Mouse (Mus musculus) stomach, embryonic 14.5 days (tissue): ENCODE measurements around the gene Alox8. TPM values are rescaled to one million over a fixed set of nuclear protein-coding genes. Genes with fewer than 3 reads are reported as not detected.

Source experiments
- ATAC-seq: fragments of 200-750 bp; cut with Nextera tagmentation; 2 replicates; pipeline ENCODE4 v1.8.0; 2017; ENCODE audit warnings: low read depth, moderate TSS enrichment; ENCODE audit not compliant: insufficient number of reproducible peaks, insufficient read depth, low FRiP score
- H3K27ac ChIP-seq: fragments of 300-500 bp; sonication (generic); 2 replicates; pipeline ENCODE4 v1.5.1; 2014; ENCODE audit warnings: mild to moderate bottlenecking, low read length, moderate library complexity, mixed read lengths
- H3K27me3 ChIP-seq: fragments of 300-500 bp; sonication (generic); 2 replicates; pipeline ENCODE4 v1.6.1; 2014; ENCODE audit warnings: low read length, control low read depth, mixed read lengths; ENCODE audit not compliant: control insufficient read depth, insufficient read depth
- H3K36me3 ChIP-seq: fragments of 300-500 bp; sonication (generic); 2 replicates; pipeline ENCODE4 v1.6.1; 2014; ENCODE audit warnings: mild to moderate bottlenecking, control low read depth, low read length, moderate library complexity, mixed read lengths; ENCODE audit not compliant: control insufficient read depth, insufficient read depth
- H3K4me1 ChIP-seq: fragments of 300-500 bp; sonication (generic); 2 replicates; pipeline ENCODE4 v1.6.1; 2014; ENCODE audit warnings: low read length, control low read depth, mixed read lengths; ENCODE audit not compliant: control insufficient read depth, insufficient read depth
- H3K4me2 ChIP-seq: fragments of 300-500 bp; sonication (generic); replicated peaks from 2 replicates; pipeline ENCODE4 v1.6.1; 2014; ENCODE audit warnings: low read depth, low read length, control low read depth
- H3K4me3 ChIP-seq: fragments of 300-500 bp; sonication (generic); 2 replicates; pipeline ENCODE4 v1.5.1; 2014; ENCODE audit warnings: low read depth, low read length, control low read depth
- H3K9ac ChIP-seq: fragments of 300-500 bp; sonication (generic); replicated peaks from 2 replicates; pipeline ENCODE4 v1.6.1; 2014; ENCODE audit warnings: low read depth, mild to moderate bottlenecking, control low read depth, low read length, moderate library complexity, mixed read lengths
- H3K9me3 ChIP-seq: fragments of 300-500 bp; sonication (generic); 2 replicates; pipeline ENCODE4 v1.6.1; 2016; ENCODE audit warnings: low read depth, low read length, control low read depth; ENCODE audit not compliant: control insufficient read depth
- WGBS: fragments of 180-500 bp; shearing (Covaris S2); extraction: QIAGEN DNeasy Blood & Tissue Kit; methylation state at CpG from one replicate; pipeline ENCODE4 v1.1.7; 2014; 5-methylcytosine and 5-hydroxymethylcytosine counted together
- polyA plus RNA-seq: library from polyadenylated mRNA; unstranded; fragments of >200 nt; fragmentation: Nextera tagmentation; extraction: Ambion mirVana; gene quantifications from 2 replicates; pipeline ENCODE4 v1.2.1, GENCODE M21; 2014

Gene Alox8
- polyA plus RNA-seq, 1 experiment from 2014 or later, result not detected

DNA sequence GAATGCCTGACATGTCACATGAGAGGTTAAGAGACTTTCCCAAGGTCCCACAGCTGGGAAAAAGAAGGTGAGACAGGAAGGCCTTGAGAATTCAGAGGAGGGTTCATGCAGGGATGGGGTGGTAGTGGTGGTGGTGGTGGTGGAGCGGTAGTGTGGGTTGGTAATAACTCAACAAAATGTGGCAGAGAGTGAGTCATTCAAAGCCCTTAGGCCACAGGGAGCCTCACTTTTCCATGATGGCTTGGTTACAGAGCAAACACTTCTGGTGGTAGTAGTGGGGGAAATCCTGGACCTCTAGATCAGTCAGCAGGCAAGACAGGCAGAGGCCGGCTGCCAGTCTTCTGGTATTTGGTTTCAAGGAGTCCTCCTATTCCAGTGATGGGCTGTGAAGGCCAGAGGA lies 25.0 kb downstream of the Alox8 start:
- WGBS, result 85% methylated on average over 2 of the region's 2 CpGs
- no peak overlapping the region for H3K4me3 ChIP-seq

GRCm38 (mm10) chr11:69171626-69172025 lies 26.0 kb downstream of the Alox8 start:
- no peak for ATAC-seq

More for the DNA sequence above, 25.0 kb downstream of the Alox8 start:
- Histone ChIP-seq H3K4me1 (no peaks in the 10 kb centered on the region), H3K4me2 (no peak overlapping the region), H3K36me3 (no peaks in the 10 kb centered on the region), H3K9ac (no peak overlapping the region), H3K27ac (no peak overlapping the region), H3K27me3 (no peaks in the 10 kb centered on the region), H3K9me3 (no peaks in the 10 kb centered on the region)
- no peak for ATAC-seq

GRCm38 (mm10) chr11:69169313-69169712 lies 28.3 kb downstream of the Alox8 start:
- 74% methylated on average over 12 of the region's 12 CpGs for WGBS
- Histone ChIP-seq H3K4me3 (no peak overlapping the region), H3K9ac (no peak overlapping the region), H3K27me3 (no peaks in the 10 kb centered on the region), H3K4me2 (no peak overlapping the region), H3K36me3 (no peaks in the 10 kb centered on the region), H3K4me1 (no peaks in the 10 kb centered on the region), H3K9me3 (no peaks in the 10 kb centered on the region), H3K27ac (no peak overlapping the region)
- no peak for ATAC-seq

More at GRCm38 (mm10) chr11:69171626-69172025, 26.0 kb downstream of the Alox8 start:
- Histone ChIP-seq H3K4me3 (no peak overlapping the region), H3K4me2 (no peak overlapping the region), H3K9me3 (no peaks in the 10 kb centered on the region), H3K27me3 (no peaks in the 10 kb centered on the region), H3K27ac (no peak overlapping the region), H3K9ac (no peak overlapping the region), H3K4me1 (no peaks in the 10 kb centered on the region), H3K36me3 (no peaks in the 10 kb centered on the region)
- WGBS, result 33% methylated on average over 7 of the region's 7 CpGs

- Histone ChIP-seq H3K27ac (no peak within 1 kb of the TSS), H3K4me1 (0 out of 2 replicates have a peak, but pooled peaks cover 7% of the 10 kb centered on the region), H3K4me3 (no peak within 1 kb of the TSS), H3K27me3 (0 out of 2 replicates have a peak, but pooled peaks cover 8% of the 10 kb centered on the region), H3K9me3 (no peaks in the 10 kb centered on the region), H3K4me2 (peak within 1 kb of the TSS; percentile 17), H3K9ac (no peak within 1 kb of the TSS), H3K36me3 (no peaks in the 10 kb centered on the region)
- ATAC-seq, result no peak; the same call in 1 of the 2 replicates
- WGBS, result 1% methylated on average over 17 of the region's 18 CpGs
These were observed 40.8 kb downstream of the Alox8 start, which contains the start of gene Alox12b for GRCm38 (mm10) chr11:69156800-69157199. Alox12b (plus strand) TSS chr11:69156989.

- Histone ChIP-seq H3K36me3 (no peaks in the 10 kb centered on the region), H3K9ac (no peak overlapping the region), H3K27ac (no peak overlapping the region), H3K4me1 (0 out of 2 replicates have a peak, but pooled peaks cover 7% of the 10 kb centered on the region), H3K9me3 (no peaks in the 10 kb centered on the region), H3K27me3 (0 out of 2 replicates have a peak, but pooled peaks cover 8% of the 10 kb centered on the region), H3K4me3 (no peak overlapping the region), H3K4me2 (no peak overlapping the region)
- ATAC-seq, result no peak
- 50% methylated on average over 1 of the region's 1 CpGs for WGBS
These were observed 42.3 kb downstream of the Alox8 start for GRCm38 (mm10) chr11:69155351-69155750.

- H3K4me3 ChIP-seq, result no peak overlapping the region
- H3K9ac ChIP-seq, result no peak overlapping the region
- H3K9me3 ChIP-seq, result no peaks in the 10 kb centered on the region
- 0 out of 2 replicates have a peak, but pooled peaks cover 8% of the 10 kb centered on the region for H3K27me3 ChIP-seq
- no peak for ATAC-seq
- 0 out of 2 replicates have a peak, but pooled peaks cover 7% of the 10 kb centered on the region for H3K4me1 ChIP-seq
- H3K27ac ChIP-seq, result no peak overlapping the region
- H3K36me3 ChIP-seq, result no peaks in the 10 kb centered on the region
- no peak overlapping the region for H3K4me2 ChIP-seq
- WGBS, result 83% methylated on average over 8 of the region's 8 CpGs
These were observed 43.8 kb downstream of the Alox8 start for GRCm38 (mm10) chr11:69153831-69154230.

DNA sequence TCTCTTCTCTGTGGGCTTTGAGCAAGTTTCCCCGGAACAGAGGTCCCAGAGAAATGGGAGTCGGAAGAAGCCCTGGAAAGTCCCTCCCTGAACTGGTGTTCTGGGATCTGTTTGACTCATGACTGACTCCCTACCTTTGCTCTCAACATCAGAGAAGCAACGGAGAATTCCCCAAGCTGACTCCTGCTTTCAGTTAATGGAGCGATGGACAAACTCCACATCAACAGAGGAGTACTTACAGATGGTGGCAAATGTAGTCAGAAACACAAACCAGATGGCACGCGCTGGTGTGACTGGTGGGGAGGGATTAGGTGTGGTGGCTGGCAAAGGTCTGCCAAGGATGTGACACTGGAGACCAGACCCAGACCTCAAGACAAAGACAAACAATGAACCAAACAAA lies 46.6 kb downstream of the Alox8 start:
- Histone ChIP-seq H3K4me1 (no peaks in the 10 kb centered on the region), H3K27me3 (no peaks in the 10 kb centered on the region), H3K9me3 (no peaks in the 10 kb centered on the region), H3K4me2 (peak overlapping the region; percentile 40), H3K4me3 (peak overlapping the region; percentile 17; the same call in 1 of the 2 replicates), H3K9ac (no peak overlapping the region), H3K27ac (no peak overlapping the region), H3K36me3 (no peaks in the 10 kb centered on the region)
- ATAC-seq, result no peak
- 58% methylated on average over 6 of the region's 6 CpGs for WGBS

DNA sequence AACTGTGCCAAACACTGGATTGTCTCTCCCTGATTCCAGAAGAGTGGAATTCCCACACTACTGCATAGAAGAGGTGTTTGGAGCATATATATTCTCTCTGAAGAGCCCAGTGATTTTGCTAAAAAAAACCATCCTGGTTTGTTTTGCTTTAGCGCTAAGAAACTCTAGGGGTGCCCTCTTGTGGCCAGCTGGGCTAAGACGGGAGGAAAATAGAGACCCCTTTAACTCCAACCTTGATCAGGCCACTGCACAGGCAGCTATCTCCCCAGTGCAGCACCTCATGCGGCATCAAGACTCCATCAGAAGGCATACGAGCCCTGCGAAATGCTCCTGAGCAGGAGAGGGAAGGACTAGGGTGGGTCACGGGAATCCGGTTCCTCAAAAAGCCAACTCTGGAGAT lies 47.2 kb downstream of the Alox8 start:
- H3K36me3 ChIP-seq, result no peaks in the 10 kb centered on the region
- peak overlapping the region; percentile 17 for H3K4me3 ChIP-seq
- H3K4me2 ChIP-seq, result peak overlapping the region; percentile 40
- H3K27me3 ChIP-seq, result no peaks in the 10 kb centered on the region
- no peaks in the 10 kb centered on the region for H3K4me1 ChIP-seq
- 2% methylated on average over 7 of the region's 7 CpGs for WGBS
- H3K27ac ChIP-seq, result no peak overlapping the region
- H3K9ac ChIP-seq, result no peak overlapping the region
- H3K9me3 ChIP-seq, result no peaks in the 10 kb centered on the region
- no peak for ATAC-seq

DNA sequence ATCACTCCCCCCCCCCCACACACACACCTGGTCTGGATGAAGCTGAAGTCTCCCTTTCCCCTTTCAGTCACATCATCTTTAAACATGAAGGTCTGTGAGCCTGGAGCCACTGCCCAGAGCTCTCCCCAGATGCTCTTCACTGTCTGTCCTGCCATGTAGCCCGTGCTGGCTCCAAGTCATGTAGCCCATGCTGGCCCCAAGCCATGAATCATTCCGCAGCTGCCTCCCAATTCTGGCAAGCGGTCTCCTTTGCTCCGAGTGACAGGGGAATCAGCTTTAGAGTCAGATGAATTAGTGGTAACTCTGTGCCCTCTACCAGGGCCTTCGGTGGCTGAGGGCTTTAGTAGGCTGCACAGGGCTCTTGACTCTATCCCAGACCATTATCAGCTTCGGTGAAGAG lies 47.9 kb downstream of the Alox8 start:
- H3K4me1 ChIP-seq, result no peaks in the 10 kb centered on the region
- no peak for ATAC-seq
- H3K27ac ChIP-seq, result no peak overlapping the region
- H3K9me3 ChIP-seq, result no peaks in the 10 kb centered on the region
- H3K4me3 ChIP-seq, result no peak overlapping the region
- no peaks in the 10 kb centered on the region for H3K36me3 ChIP-seq
- no peaks in the 10 kb centered on the region for H3K27me3 ChIP-seq
- 67% methylated on average over 6 of the region's 6 CpGs for WGBS
- H3K4me2 ChIP-seq, result no peak overlapping the region
- no peak overlapping the region for H3K9ac ChIP-seq
